Mouse (Mus musculus): ENCODE measurements around the gene Ctse. TPM values are rescaled to one million over a fixed set of nuclear protein-coding genes. Genes with fewer than 3 reads are reported as not detected.

Ctse gene
- total and polyA plus RNA-seq, 2 experiments from 2014 or later: 0.09 to 0.11 TPM

DNA sequence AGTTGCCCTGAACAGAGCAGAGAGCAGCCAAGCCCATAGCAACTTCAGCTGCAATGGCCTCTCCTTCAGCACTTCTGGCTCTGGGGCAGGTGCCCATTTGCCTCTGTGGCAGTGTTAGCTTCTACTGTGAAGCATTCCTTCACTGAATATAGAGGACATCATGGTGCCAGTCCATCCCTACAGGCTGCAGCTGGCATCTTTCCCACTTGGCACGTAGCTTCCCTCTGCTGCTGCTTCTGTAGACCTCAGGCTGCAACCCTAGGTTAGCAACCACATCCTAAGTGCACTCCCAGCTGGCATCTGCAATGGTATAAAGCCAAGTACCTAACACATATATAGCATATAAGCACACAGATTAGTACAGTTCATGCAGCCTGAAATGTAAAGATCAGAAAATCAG lies 27.8 kb downstream of the Ctse start:
- no peak for TF ChIP-seq CTCF (IDR thresholded peaks at IDR 0.05)
- ATAC-seq (ENCODE audit: low FRiP score) (no peak), DNase-seq (ENCODE audit: low spot score) (peak; percentile 17)
- no peaks in the 10 kb centered on the region for H3K27me3 ChIP-seq (ENCODE audit: insufficient read depth, low read length)
- H3K4me2 ChIP-seq (ENCODE audit: low read depth, low read length, poor library complexity, severe bottlenecking): no peak overlapping the region
- WGBS: 64% methylated on average over 1 of the region's 1 CpGs
- H3K27ac ChIP-seq (ENCODE audit: low read depth, low read length): no peak overlapping the region
- H3K4me3 ChIP-seq (ENCODE audit: low read depth, low read length): no peak overlapping the region
- no peaks in the 10 kb centered on the region for H3K36me3 ChIP-seq (ENCODE audit: insufficient read depth, low read length)
- H3K9me3 ChIP-seq (ENCODE audit: low read length): no peaks in the 10 kb centered on the region
- H3K4me1 ChIP-seq (ENCODE audit: insufficient read depth, low read length): no peaks in the 10 kb centered on the region
- no peak overlapping the region for H3K9ac ChIP-seq (replicated peaks; ENCODE audit: low read length, poor library complexity, severe bottlenecking)

DNA sequence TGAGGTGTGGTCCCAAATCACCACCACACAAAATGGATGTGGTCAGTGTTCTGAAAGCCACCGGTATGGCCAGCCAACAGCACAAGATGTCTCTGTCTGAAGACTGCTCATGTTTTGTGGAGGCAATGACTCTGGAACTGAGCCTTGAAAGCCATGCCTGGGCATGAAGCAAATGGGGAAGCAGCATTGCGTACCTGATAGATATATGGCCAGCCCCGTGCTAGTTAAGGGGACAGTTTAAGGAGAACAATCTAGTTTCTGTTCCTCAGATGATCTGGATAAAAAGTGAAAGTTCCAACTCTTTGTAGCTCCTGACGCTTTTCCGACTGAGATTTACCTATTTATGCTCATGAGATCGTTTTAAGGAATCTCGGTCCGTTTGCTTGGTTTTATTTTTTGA lies 33.0 kb downstream of the Ctse start:
- no peak overlapping the region for H3K9ac ChIP-seq (replicated peaks; ENCODE audit: low read length, poor library complexity, severe bottlenecking)
- no peak for DNase-seq (ENCODE audit: low spot score)
- H3K4me2 ChIP-seq (ENCODE audit: low read depth, low read length, poor library complexity, severe bottlenecking): no peak overlapping the region
- no peak for ATAC-seq (ENCODE audit: low FRiP score)
- H3K27ac ChIP-seq (ENCODE audit: low read depth, low read length): no peak overlapping the region
- no peaks in the 10 kb centered on the region for H3K36me3 ChIP-seq (ENCODE audit: insufficient read depth, low read length)
- H3K4me1 ChIP-seq (ENCODE audit: insufficient read depth, low read length): no peaks in the 10 kb centered on the region
- H3K9me3 ChIP-seq (ENCODE audit: low read length): no peaks in the 10 kb centered on the region
- WGBS: 92% methylated on average over 8 of the region's 8 CpGs
- H3K27me3 ChIP-seq (ENCODE audit: insufficient read depth, low read length): no peaks in the 10 kb centered on the region
- TF ChIP-seq CTCF (IDR thresholded peaks at IDR 0.05): no peak
- H3K4me3 ChIP-seq (ENCODE audit: low read depth, low read length): no peak overlapping the region

DNA sequence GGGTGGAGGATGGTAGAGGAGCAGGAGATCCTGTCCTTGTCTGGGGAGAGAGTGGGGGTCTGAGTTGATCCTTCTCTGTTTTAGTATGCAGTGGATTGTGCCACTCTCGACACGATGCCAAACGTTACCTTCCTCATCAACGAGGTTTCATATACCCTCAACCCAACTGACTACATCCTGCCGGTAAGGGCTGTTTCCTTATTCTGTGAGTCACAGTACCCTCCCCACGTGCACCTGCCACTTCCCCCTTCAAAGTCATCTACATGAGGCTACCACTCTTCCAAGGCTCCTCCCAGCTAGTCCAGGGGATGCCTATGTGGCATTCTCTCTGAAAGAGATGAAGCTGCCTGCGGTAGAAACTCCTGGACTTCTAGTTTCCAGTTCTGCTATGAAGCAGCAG lies 34.3 kb downstream of the Ctse start:
- no peak overlapping the region for H3K27ac ChIP-seq (ENCODE audit: low read depth, low read length)
- no peaks in the 10 kb centered on the region for H3K9me3 ChIP-seq (ENCODE audit: low read length)
- H3K4me1 ChIP-seq (ENCODE audit: insufficient read depth, low read length): no peaks in the 10 kb centered on the region
- no peak overlapping the region for H3K4me3 ChIP-seq (ENCODE audit: low read depth, low read length)
- H3K27me3 ChIP-seq (ENCODE audit: insufficient read depth, low read length): no peaks in the 10 kb centered on the region
- H3K36me3 ChIP-seq (ENCODE audit: insufficient read depth, low read length): no peaks in the 10 kb centered on the region
- WGBS: 92% methylated on average over 7 of the region's 7 CpGs
- no peak for ATAC-seq (ENCODE audit: low FRiP score)
- TF ChIP-seq CTCF (IDR thresholded peaks at IDR 0.05): no peak
- DNase-seq (ENCODE audit: low spot score): no peak
- no peak overlapping the region for H3K9ac ChIP-seq (replicated peaks; ENCODE audit: low read length, poor library complexity, severe bottlenecking)
- H3K4me2 ChIP-seq (ENCODE audit: low read depth, low read length, poor library complexity, severe bottlenecking): no peak overlapping the region

- Histone ChIP-seq H3K9ac (replicated peaks; ENCODE audit: low read length, poor library complexity, severe bottlenecking) (no peak overlapping the region), H3K36me3 (ENCODE audit: insufficient read depth, low read length) (no peaks in the 10 kb centered on the region), H3K9me3 (ENCODE audit: low read length) (no peaks in the 10 kb centered on the region), H3K4me3 (ENCODE audit: low read depth, low read length) (no peak overlapping the region), H3K4me1 (ENCODE audit: insufficient read depth, low read length) (no peaks in the 10 kb centered on the region), H3K4me2 (ENCODE audit: low read depth, low read length, poor library complexity, severe bottlenecking) (no peak overlapping the region), H3K27me3 (ENCODE audit: insufficient read depth, low read length) (no peaks in the 10 kb centered on the region), H3K27ac (ENCODE audit: low read depth, low read length) (no peak overlapping the region)
- WGBS: 84% methylated on average over 5 of the region's 5 CpGs
- ATAC-seq (ENCODE audit: low FRiP score) (no peak), DNase-seq (ENCODE audit: low spot score) (no peak)
- no peak for TF ChIP-seq CTCF (IDR thresholded peaks at IDR 0.05)
These were observed 41.5 kb downstream of the Ctse start for GRCm38 (mm10) chr1:131679644-131680043.

DNA sequence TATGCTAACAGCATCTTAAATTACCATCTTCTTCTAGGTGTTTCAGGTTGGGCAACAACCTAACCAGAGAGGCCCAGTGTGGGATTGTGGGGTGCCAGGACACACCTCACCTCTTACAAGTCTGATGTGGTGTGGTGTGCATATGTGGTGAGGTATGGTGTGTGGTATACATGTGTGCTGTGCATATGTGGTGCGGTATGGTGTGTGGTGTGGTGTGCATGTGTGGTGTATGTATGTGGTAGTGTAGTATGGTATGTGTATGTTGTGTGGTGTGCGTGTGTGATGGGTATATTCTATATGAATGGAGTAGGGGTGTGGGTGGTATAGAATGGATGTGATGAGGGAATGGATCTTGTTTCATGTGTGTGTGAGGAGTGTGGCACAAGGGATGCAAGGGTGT lies 49.6 kb downstream of the Ctse start:
- ATAC-seq (ENCODE audit: low FRiP score) (no peak), DNase-seq (ENCODE audit: low spot score) (no peak)
- no peak for TF ChIP-seq CTCF (IDR thresholded peaks at IDR 0.05)
- H3K27ac ChIP-seq (ENCODE audit: low read depth, low read length): no peak overlapping the region
- no peaks in the 10 kb centered on the region for H3K4me1 ChIP-seq (ENCODE audit: insufficient read depth, low read length)
- no peak overlapping the region for H3K4me2 ChIP-seq (ENCODE audit: low read depth, low read length, poor library complexity, severe bottlenecking)
- no peak overlapping the region for H3K4me3 ChIP-seq (ENCODE audit: low read depth, low read length)
- no peaks in the 10 kb centered on the region for H3K36me3 ChIP-seq (ENCODE audit: insufficient read depth, low read length)
- H3K9me3 ChIP-seq (ENCODE audit: low read length): no peaks in the 10 kb centered on the region
- 93% methylated on average over 2 of the region's 2 CpGs for WGBS
- H3K27me3 ChIP-seq (ENCODE audit: insufficient read depth, low read length): no peaks in the 10 kb centered on the region
- no peak overlapping the region for H3K9ac ChIP-seq (replicated peaks; ENCODE audit: low read length, poor library complexity, severe bottlenecking)

DNA sequence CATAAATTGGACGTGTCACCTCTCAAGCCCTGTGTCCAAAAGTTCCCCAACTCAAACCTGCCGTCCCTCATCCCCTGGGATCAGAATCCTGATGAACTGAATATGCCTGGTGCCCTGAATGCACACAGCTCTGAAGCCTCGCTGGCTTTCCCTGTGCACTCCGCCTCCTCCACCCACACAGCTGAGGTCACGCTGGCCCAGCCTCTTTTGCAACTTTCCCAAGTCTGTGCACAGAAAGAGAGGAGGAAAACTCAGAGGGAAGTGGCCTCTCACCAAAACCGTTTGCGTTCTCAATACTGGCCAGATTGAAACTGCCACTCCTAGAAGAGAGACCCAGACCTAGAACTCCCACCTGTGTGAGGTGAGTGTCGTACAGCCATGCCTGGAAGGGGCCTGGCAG lies 50.4 kb downstream of the Ctse start, which contains the start of gene Rab7b:
Rab7b (plus strand) TSS at position 221 of the 400 bp plus-strand sequence.
- DNase-seq (ENCODE audit: low spot score): no peak
- no peak within 1 kb of the TSS for H3K9ac ChIP-seq (replicated peaks; ENCODE audit: low read length, poor library complexity, severe bottlenecking)
- WGBS: 59% methylated on average over 8 of the region's 8 CpGs
- TF ChIP-seq CTCF (IDR thresholded peaks at IDR 0.05): no peak
- ATAC-seq (ENCODE audit: low FRiP score): no peak
- no peaks in the 10 kb centered on the region for H3K9me3 ChIP-seq (ENCODE audit: low read length)
- H3K4me2 ChIP-seq (ENCODE audit: low read depth, low read length, poor library complexity, severe bottlenecking): no peak within 1 kb of the TSS
- no peak within 1 kb of the TSS for H3K27ac ChIP-seq (ENCODE audit: low read depth, low read length)
- no peaks in the 10 kb centered on the region for H3K4me1 ChIP-seq (ENCODE audit: insufficient read depth, low read length)
- no peak within 1 kb of the TSS for H3K4me3 ChIP-seq (ENCODE audit: low read depth, low read length)
- no peaks in the 10 kb centered on the region for H3K36me3 ChIP-seq (ENCODE audit: insufficient read depth, low read length)
- H3K27me3 ChIP-seq (ENCODE audit: insufficient read depth, low read length): no peaks in the 10 kb centered on the region
